Comparison of ENCODE assay signal across 23 mouse cellular contexts in genomic region chr2:131450491-131450890, GRCm38 (mm10).
"Had no signal": no experiment of that assay in that cellular context is flagged by ENCODE, and none has a peak within 500 bp of the region (broad histone marks: within the 10 kb centered on the region; RNA-seq: fewer than 3 reads in every experiment).

No protein-coding gene starts in this region.

- H3K9me3 ChIP-seq: heart, embryonic 12.5 days; limb, embryonic 10.5 days; limb, embryonic 12.5 days; liver, embryonic 13.5 days; liver, embryonic 15.5 days had no signal

- H3K4me2 ChIP-seq: heart, embryonic 12.5 days; hindbrain, embryonic 14.5 days; limb, embryonic 12.5 days; liver, embryonic 11.5 days; liver, embryonic 13.5 days; liver, embryonic 15.5 days had no signal

- H3K36me3 ChIP-seq: heart, embryonic 12.5 days; limb, embryonic 10.5 days; limb, embryonic 12.5 days; liver, embryonic 13.5 days; liver, embryonic 15.5 days had no signal

- H3K4me3 ChIP-seq: heart, adult 2 months; heart, embryonic 12.5 days; layer of hippocampus, adult 2 months; left cerebral cortex, adult 2 months; limb, embryonic 10.5 days; limb, embryonic 12.5 days; liver, embryonic 13.5 days; liver, embryonic 15.5 days had no signal

- ATAC-seq: hindbrain, embryonic 16.5 days; inflammation-experienced regulatory T-cells, adult 6 months; intestine, postnatal 0 days had no signal

- H3K27ac ChIP-seq: heart, adult 2 months; hindbrain, embryonic 14.5 days; layer of hippocampus, adult 2 months; left cerebral cortex, adult 2 months; limb, embryonic 10.5 days; limb, embryonic 12.5 days; liver, embryonic 13.5 days; liver, embryonic 15.5 days had no signal

- H3K27me3 ChIP-seq: limb, embryonic 12.5 days; liver, embryonic 13.5 days; liver, embryonic 15.5 days had no signal

- H3K9ac ChIP-seq: heart, embryonic 12.5 days; hindbrain, embryonic 14.5 days; limb, embryonic 12.5 days; liver, embryonic 13.5 days; liver, embryonic 15.5 days had no signal

- DNase-seq: gastrocnemius, postnatal 14 days; gastrocnemius, postnatal 36 days; heart, adult 11 months; heart, adult 2 months; heart, postnatal 10 days; kidney, adult 18-20 months; kidney, adult 8-10 months; kidney, postnatal 10 days; kidney, postnatal 25 days; kidney, postnatal 4 days; liver; liver, embryonic 13.5 days had no signal
